Comparison of ENCODE assay signal across 25 mouse cellular contexts in genomic region chr11:121616501-121616900, GRCm38 (mm10). TPM values are rescaled to one million over a fixed set of nuclear protein-coding genes. Genes with fewer than 3 reads are reported as not detected.
DNase-seq lines count a peak whose midpoint lies in the region; ATAC-seq and TF ChIP-seq lines count a peak whose summit lies in the region.
"Had no signal": no experiment of that assay in that cellular context is flagged by ENCODE, and none has a peak within 500 bp of the region (broad histone marks: within the 10 kb centered on the region; RNA-seq: fewer than 3 reads in every experiment).

No protein-coding gene starts in this region.

- peaks cover 11% of the 10 kb centered on the region for H3K4me1 ChIP-seq in heart, embryonic 12.5 days (replicated peaks)
- no peaks in the 10 kb centered on the region for H3K4me1 ChIP-seq in liver, embryonic 16.5 days (ENCODE audit: control insufficient read depth, low read depth, low read length)
- H3K4me1 ChIP-seq in stomach, postnatal 0 days (replicated peaks; ENCODE audit: control insufficient read depth, insufficient read depth) = no peaks in the 10 kb centered on the region
- H3K4me1 ChIP-seq: embryonic facial prominence, embryonic 10.5 days; embryonic facial prominence, embryonic 13.5 days; forebrain, embryonic 12.5 days; forebrain, embryonic 15.5 days; heart, embryonic 15.5 days had no signal

- peaks cover 67% of the 10 kb centered on the region for H3K36me3 ChIP-seq in heart, embryonic 12.5 days
- H3K36me3 ChIP-seq in liver, embryonic 16.5 days (ENCODE audit: control insufficient read depth, insufficient read depth) = peaks cover 22% of the 10 kb centered on the region
- H3K36me3 ChIP-seq in stomach, postnatal 0 days (ENCODE audit: control insufficient read depth, insufficient read depth, low read length) = peaks cover 21% of the 10 kb centered on the region; the same call in 1 of the 2 replicates

- no peak overlapping the region for H3K27ac ChIP-seq in heart, embryonic 12.5 days (ENCODE audit: poor library complexity, severe bottlenecking)
- H3K27ac ChIP-seq in liver, embryonic 16.5 days (ENCODE audit: low read length) = no peak overlapping the region
- 0 out of 2 replicates have a peak overlapping the region, but pooled peaks have one; percentile 2 for H3K27ac ChIP-seq in stomach, postnatal 0 days (replicated peaks)
- H3K27ac ChIP-seq: embryonic facial prominence, embryonic 10.5 days; embryonic facial prominence, embryonic 13.5 days; forebrain, embryonic 12.5 days; forebrain, embryonic 15.5 days; heart, adult 2 months; heart, embryonic 15.5 days; hindbrain, embryonic 14.5 days; hindbrain, postnatal 0 days had no signal

- 0 out of 2 replicates have a peak, but pooled peaks cover 4% of the 10 kb centered on the region for H3K9me3 ChIP-seq in heart, embryonic 12.5 days (replicated peaks)
- no peaks in the 10 kb centered on the region for H3K9me3 ChIP-seq in liver, embryonic 16.5 days (replicated peaks; ENCODE audit: control insufficient read depth, low read length)
- no peaks in the 10 kb centered on the region for H3K9me3 ChIP-seq in stomach, postnatal 0 days (ENCODE audit: control insufficient read depth, low read length)
- H3K9me3 ChIP-seq: embryonic facial prominence, embryonic 13.5 days; forebrain, embryonic 12.5 days; forebrain, embryonic 15.5 days; heart, embryonic 15.5 days had no signal

- H3K27me3 ChIP-seq in heart, embryonic 12.5 days (replicated peaks) = no peaks in the 10 kb centered on the region
- no peaks in the 10 kb centered on the region for H3K27me3 ChIP-seq in liver, embryonic 16.5 days (ENCODE audit: control insufficient read depth, insufficient read depth, low read depth, low read length)
- no peaks in the 10 kb centered on the region for H3K27me3 ChIP-seq in stomach, postnatal 0 days (ENCODE audit: control insufficient read depth, insufficient read depth, low read length)
- H3K27me3 ChIP-seq: embryonic facial prominence, embryonic 13.5 days; forebrain, embryonic 12.5 days; forebrain, embryonic 15.5 days; heart, embryonic 15.5 days had no signal

- H3K4me3 ChIP-seq in heart, embryonic 12.5 days = no peak overlapping the region
- no peak overlapping the region for H3K4me3 ChIP-seq in liver, embryonic 16.5 days (ENCODE audit: low read depth, low read length)
- no peak overlapping the region for H3K4me3 ChIP-seq in stomach, postnatal 0 days (ENCODE audit: low read depth, low read length)
- H3K4me3 ChIP-seq: embryonic facial prominence, embryonic 10.5 days; embryonic facial prominence, embryonic 13.5 days; erythroblast, embryonic 14.5 days; forebrain, embryonic 12.5 days; forebrain, embryonic 15.5 days; heart, adult 2 months; heart, embryonic 15.5 days had no signal

- TF ChIP-seq EP300 in stomach, postnatal 0 days (optimal IDR thresholded peaks at IDR 0.05) = no peak

- DNase-seq in heart, postnatal 4 days = no peak
- no peak for DNase-seq in liver
- DNase-seq in stomach, postnatal 0 days (ENCODE audit: low spot score) = no peak
- DNase-seq in cerebellum, adult 11-12 months = no peak
- DNase-seq: cerebellum, adult 11 months; cerebellum, adult 8-10 months; cerebellum, postnatal 10 days; cerebellum, postnatal 36 days; embryo, embryonic 11 days; gastrocnemius, postnatal 25 days; heart, adult 2 months; heart, postnatal 36 days had no signal

- no peak overlapping the region for H3K4me2 ChIP-seq in heart, embryonic 12.5 days
- H3K4me2 ChIP-seq in liver, embryonic 16.5 days (ENCODE audit: low read depth, low read length) = no peak overlapping the region
- no peak overlapping the region for H3K4me2 ChIP-seq in stomach, postnatal 0 days (replicated peaks; ENCODE audit: low read depth)
- H3K4me2 ChIP-seq: embryonic facial prominence, embryonic 13.5 days; forebrain, embryonic 12.5 days; forebrain, embryonic 15.5 days; heart, embryonic 11.5 days; heart, embryonic 15.5 days; hindbrain, embryonic 14.5 days had no signal

- no peak for TF ChIP-seq CTCF in stomach, postnatal 0 days (IDR thresholded peaks at IDR 0.05; ENCODE audit: low read depth)

- H3K9ac ChIP-seq in heart, embryonic 12.5 days = 0 out of 2 replicates have a peak overlapping the region, but pooled peaks have one; percentile 7
- no peak overlapping the region for H3K9ac ChIP-seq in liver, embryonic 16.5 days (ENCODE audit: low read depth, low read length)
- no peak overlapping the region for H3K9ac ChIP-seq in stomach, postnatal 0 days (ENCODE audit: low read length)
- H3K9ac ChIP-seq: embryonic facial prominence, embryonic 13.5 days; forebrain, embryonic 12.5 days; forebrain, embryonic 15.5 days; heart, embryonic 15.5 days; hindbrain, embryonic 14.5 days had no signal

- ATAC-seq in heart, embryonic 12.5 days (ENCODE audit: insufficient number of reproducible peaks, low FRiP score) = no peak
- ATAC-seq in liver, embryonic 16.5 days (ENCODE audit: low read depth) = peak; percentile 55
- ATAC-seq in stomach, postnatal 0 days (ENCODE audit: low FRiP score, low TSS enrichment) = no peak
- ATAC-seq: CD4-positive, CD25-positive, alpha-beta regulatory T cell, adult 4 months; forebrain, embryonic 15.5 days; hindbrain, postnatal 0 days; inflammation-experienced regulatory T-cells, adult 6 months had no signal

RNA-seq across cellular contexts. Expression of gene B3gntl1, which starts 56.5 kb away (rescaled TPM):
- polyA plus RNA-seq in heart, embryonic 12.5 days (2016; fragmentation: Nextera tagmentation; extraction: Ambion mirVana) = 5.9 and 7.7 TPM in 2 replicates
- total RNA-seq in heart, postnatal 4 days (2021) = 1 to 10 TPM; 4.4 to 4.6 TPM
- polyA plus RNA-seq in liver, embryonic 16.5 days (2015; fragmentation: Nextera tagmentation; extraction: Ambion mirVana) = 1.2 and 1.8 TPM in 2 replicates
- polyA plus RNA-seq in stomach, postnatal 0 days (2015; fragmentation: Nextera tagmentation; extraction: Ambion mirVana) = 3.3 and 4.2 TPM in 2 replicates
- polyA plus RNA-seq: erythroblast, embryonic 14.5 days had no signal
